Mouse (Mus musculus) E14TG2a.4 (cell line): Measurements from ENCODE around the gene Ttc28.

Experiments
- CTCF ChIP-seq: conservative IDR thresholded peaks from 2 replicates; pipeline ENCODE4 v1.5.1; 2014; ENCODE audit warnings: low read length
- NANOG ChIP-seq: IDR thresholded peaks from 2 replicates; pipeline ENCODE4 v1.6.1; 2014; ENCODE audit warnings: borderline replicate concordance, low read length, mixed read lengths
- POU5F1 ChIP-seq: IDR thresholded peaks from 2 replicates; pipeline ENCODE4 v1.6.1; 2014; ENCODE audit warnings: low read length, borderline replicate concordance

- TF ChIP-seq CTCF: no peak
- TF ChIP-seq POU5F1: no peak
- TF ChIP-seq NANOG: no peak
These were observed 100.3 kb downstream of the Ttc28 start for GRCm38 (mm10) chr5:110979861-110980346.
